Mouse (Mus musculus) cerebellum, postnatal 4 days (tissue): Measurements from ENCODE around the gene Msl1.
"Not testable (repeated sequence)": the region's sequence is repeated elsewhere in the genome, so short reads cannot be mapped to it uniquely, and the experiment has no call there.

Experiments used
- DNase-seq, 2 experiments: peaks; one replicate each; pipeline ENCODE4 v3.0.0; 2022; ENCODE audit warnings: low spot score in 2 of 2, mixed read lengths in 1 of 2

Gene Msl1

DNA sequence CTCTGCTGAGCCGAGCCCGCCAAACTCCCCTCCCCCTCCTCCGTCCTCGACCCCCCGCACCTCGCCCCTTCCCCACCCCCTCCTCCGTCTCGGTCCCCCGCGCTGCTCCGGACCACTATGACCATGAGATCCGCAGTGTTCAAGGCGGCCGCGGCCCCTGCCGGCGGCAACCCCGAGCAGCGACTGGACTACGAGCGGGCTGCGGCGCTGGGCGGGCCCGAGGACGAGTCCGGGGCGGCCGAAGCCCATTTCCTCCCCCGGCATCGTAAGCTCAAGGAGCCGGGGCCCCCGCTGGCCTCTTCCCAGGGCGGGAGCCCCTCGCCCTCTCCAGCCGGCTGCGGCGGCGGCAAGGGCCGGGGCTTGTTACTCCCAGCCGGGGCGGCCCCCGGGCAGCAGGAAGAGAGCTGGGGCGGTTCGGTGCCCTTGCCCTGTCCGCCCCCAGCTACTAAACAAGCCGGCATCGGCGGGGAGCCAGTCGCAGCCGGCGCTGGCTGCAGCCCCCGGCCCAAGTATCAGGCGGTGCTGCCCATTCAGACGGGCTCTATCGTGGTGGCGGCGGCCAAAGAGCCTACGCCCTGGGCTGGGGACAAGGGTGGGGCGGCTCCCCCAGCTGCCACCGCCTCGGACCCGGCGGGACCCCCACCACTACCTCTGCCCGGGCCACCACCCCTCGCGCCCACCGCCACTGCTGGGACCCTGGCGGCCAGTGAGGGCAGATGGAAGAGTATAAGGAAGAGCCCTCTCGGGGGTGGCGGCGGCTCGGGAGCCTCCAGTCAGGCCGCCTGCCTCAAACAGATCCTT is 598 bp downstream of the Msl1 start:
- DNase-seq, result peak in 1 of 2 experiments; percentile 60

DNA sequence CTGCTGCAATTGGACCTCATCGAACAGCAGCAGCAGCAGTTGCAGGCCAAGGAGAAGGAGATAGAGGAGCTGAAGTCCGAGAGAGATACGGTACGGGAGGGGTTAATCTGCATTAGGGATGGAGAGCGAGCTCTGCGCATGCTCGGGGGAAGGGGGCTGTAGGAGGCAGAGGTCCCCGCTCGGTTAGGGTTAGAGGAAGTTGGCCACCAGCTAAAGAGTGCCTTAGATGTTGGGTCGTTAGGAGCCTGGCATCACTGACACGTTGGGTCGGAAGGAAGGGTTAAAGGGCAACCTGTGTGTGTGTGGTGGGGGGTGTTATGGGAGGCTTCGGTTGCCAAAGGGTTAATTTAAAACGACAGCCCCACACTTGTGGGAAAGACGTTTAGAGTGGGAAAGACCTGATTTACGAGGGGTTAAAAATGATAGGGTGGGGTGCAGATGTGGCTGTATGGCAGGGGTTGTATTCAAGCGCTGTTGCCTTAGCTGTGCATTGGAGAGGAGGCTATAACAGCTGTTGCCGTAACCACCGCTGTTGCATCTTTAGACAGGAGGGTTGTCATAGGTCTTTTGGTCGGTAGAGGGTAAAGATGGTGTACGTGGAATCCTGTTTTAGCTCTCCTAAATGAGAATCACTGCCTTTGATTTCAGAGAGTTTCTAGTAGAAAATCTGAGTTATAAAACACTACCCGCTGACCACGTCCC is 1.4 kb downstream of the Msl1 start:
- DNase-seq, result peak in 1 of 2 experiments; percentile 74

DNA sequence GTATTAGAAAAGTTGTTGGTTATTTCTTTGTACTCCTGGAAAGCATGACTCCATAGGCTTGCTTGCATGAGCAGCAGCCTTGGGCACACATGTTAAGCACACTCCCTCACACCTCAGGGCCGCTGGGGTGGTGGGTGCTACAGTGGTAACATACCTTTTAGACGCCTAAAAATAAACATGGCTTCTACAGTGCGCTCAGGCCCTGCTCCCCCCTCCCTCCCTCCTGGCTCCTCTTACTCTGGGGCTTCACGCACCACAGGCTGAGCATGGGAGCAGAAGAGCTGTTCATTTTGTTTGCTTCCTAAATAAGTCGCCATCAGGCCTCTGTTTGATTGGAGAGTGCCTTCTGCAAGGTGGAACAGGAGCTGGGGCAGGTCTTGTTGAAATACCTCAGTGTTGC is 2.0 kb downstream of the Msl1 start:
- DNase-seq, result no peak

DNA sequence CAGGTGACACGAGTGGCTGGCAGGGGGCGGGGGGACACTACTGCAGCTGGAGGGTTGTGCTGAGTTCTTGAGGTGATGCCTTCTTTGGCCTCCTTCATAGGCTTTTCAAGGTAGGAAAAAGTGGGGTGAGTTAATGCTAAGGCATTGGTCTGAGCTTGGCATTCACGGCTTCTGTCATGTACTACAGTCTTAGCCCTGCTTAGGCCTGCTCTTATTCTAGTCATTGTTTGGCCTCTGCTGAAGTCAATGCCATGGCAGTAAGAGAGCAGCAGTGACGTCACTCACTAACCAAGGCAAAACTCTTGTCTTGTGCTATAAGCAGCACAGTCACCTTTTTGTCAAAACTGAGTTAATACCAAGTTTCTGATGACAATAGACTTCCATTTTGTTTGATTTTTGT is 2.6 kb downstream of the Msl1 start:
- DNase-seq, result no peak

DNA sequence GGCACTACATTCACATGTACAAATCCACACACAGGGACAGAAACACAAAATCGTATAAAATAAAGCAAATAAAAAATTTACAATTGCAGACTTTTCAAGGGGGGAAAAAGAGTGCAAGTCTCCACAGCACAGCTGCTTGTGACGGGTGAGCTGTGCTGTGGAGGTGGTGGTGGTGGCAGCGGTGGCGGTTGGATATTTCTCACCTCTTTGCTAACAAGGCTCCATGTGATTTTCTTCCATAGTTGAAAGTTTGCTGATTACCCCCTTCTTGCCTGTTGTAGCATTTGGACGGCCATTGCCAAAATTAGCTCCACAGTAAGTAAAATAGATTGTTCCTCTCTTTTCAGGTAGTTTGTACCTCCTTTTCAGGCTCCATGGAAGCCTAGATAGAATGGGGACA is 9.3 kb downstream of the Msl1 start, which contains the start of gene Casc3:
Gene Casc3, plus strand, starts transcription at position 301 of the 400 bp plus-strand sequence.
- no peak for DNase-seq

DNA sequence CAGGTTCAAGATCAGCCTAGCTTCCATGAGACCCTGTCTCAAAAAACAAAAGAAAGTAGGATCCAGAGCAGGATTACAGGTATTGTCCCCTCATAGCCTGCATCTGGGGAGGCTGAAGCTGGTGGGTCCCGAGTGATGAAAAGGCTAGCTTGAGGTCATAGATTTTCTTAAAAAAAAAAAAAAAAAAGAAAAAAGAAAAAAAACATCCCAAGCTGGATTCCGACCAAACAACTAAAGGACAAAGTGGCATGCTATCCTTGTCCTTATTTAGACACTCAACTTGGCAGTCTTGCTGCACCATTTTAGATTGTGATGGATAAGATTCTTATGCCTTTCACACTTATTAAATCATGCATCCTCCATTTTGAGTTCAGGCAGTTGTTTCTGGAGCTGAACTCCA is 13.1 kb downstream of the Msl1 start:
- DNase-seq, result no peak

DNA sequence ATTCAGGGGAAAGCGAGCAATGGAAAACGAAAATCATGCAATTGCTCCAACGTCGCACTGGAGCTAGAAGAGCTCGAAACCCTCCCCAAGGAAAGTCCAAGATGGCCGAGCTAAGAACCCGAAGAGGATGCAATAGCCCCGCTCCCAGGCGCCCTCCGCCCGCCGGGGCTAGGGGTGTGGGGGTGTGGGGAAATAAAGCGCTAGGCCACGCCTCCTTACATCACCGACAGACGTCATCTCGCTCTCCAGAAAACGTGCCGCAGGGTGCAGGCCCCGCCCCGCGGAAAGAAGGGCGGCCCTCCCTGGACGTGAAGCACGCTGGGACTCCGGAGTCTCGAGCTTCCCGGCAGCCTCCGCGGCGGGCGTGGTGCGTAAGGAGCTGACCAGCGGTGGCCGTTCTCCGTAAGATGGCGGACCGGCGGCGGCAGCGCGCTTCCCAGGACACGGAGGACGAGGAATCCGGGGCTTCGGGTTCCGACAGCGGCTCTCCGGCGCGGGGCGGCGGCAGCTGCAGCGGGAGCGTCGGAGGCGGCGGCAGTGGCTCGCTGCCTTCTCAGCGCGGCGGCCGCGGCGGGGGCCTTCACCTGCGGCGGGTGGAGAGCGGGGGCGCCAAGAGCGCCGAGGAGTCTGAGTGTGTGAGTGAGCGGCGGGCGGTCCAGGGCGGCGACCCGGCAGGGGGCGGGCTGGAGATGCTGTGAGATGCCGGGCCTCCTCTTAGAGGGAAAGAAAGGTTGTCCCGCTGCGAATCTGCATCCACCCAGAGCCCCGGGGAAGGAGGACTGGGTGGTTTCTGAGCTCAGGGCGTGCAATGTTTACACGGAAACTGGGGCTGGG is 14.4 kb downstream of the Msl1 start:
- DNase-seq, result peak; percentile 93 to 98

DNA sequence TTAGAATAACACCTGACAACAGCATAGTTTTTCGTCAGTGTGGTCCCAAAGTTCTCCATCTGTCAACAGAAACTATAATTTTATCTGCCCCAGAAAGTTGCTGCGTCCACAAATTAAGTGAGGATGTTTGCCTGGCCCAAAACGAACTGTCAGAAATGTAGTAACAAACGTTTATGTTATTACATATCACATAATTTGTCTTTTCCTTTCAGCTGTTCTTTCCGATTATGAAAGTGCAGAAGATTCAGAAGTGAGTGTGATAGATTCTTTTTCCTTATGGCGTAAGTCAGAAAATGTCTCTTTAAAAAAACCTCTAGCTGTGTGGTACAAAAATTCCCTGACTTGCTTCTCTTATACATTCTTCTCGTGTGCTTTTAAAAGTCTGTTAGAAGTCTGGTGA is 15.4 kb downstream of the Msl1 start:
- no peak for DNase-seq

DNA sequence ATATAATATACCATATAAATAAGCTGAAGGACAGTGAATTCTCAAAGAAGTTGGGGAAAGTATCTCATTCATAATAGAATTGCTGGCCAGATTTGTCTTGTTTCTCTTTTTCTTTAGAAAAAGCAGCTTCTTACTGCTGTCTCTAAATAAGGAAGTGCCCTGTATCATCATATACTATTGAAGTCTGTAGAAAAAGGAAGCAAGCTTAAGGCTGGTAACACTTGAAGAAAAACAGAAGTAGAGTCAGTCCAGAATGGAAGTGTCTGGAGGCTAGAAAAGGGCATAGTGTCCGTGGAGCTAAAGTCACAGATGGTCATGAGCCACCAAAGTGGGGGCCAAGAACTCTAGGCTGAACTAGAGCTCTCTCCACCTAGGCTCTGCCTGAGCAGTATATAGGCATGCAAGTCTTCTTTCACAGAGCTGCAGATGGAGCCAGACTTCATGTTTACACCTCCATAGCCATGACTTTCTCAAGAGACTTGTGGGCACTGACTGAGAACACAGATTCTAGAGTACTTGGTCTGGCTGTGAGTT is 21.5 kb downstream of the Msl1 start:
- DNase-seq, result no peak

DNA sequence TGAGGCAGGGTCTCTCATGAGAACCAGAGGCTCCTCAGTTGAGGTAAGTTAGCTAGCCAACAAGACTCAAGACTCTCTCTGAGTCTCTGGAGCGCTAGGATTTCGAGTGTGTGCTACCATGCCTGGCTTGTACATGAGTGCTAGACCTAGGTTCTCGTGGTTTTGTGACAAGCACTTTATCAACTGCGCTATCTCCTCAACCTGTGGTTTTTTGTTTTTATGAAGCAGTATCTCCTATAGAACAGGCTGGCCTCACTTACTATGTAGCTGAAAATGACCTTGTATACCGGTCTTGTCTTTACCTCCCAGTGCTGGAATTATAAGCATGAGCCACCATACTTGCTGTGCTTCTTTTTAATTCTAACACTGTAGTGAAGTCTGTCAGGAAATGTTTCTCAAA is 25.7 kb downstream of the Msl1 start:
- no peak for DNase-seq

DNA sequence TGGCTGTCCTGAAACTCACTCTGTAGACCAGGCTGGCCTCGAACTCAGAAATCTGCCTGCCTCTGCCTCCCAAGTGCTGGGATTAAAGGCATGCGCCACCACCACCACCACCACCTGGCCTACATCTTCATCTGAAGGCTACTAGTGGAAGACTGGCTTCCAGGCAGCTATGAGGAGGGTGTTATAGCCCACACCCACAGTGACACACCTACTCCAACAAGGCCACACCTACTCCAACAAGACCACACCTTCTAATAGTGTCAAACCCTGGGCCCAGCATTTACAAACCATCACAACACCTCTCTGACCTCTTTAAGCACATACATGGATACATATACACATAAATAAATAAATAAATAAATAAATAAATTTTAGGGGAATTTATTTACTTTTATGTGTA is 30.8 kb downstream of the Msl1 start:
- DNase-seq, result not testable (repeated sequence)

DNA sequence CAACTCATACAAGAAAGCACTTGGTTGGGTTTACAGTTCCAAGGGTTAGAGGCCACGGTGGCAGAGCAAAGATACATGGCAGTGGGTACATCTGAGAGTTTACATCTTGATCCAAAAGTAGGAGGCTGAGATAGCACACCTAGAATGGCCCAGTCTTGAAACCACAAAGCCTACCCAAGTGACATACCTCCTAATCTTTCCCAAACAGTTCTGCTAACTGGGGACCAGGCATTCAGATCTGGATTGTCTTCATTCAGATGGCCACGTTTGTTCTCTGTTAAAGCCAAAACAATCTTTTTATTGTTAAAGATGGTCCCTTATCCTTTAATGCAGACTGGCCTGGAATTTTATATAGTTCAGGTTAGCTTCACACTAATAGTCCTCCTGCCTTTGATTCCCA is 32.6 kb downstream of the Msl1 start:
- no peak for DNase-seq

DNA sequence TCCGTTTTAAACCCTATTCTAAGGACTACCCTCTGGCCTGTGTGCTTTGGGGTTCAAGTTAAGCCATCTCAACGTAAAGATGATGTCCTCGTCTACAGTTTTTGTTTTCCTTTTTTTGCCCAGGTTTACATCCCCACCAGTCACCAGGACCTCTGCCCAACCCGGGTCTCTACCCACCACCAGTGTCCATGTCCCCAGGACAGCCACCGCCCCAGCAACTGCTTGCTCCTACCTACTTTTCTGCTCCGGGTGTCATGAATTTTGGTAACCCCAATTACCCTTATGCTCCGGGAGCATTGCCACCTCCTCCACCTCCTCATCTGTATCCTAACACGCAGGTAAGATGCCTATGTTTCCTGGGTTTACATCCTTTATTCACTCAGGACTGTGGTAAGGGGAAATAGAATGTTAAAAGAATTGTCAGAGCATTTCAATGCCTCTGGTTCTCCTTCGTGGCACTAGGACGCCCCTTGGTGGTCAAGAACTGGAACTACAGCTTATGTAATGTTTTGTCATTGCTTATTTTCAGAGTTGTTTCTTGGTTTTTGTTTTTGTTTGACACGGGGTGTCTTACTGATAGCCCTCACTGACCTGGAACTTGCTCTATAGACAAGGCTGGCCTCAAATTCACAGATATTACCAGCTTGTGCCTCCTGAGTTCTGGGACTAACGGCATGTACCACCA is 33.9 kb downstream of the Msl1 start:
- DNase-seq, result no peak

DNA sequence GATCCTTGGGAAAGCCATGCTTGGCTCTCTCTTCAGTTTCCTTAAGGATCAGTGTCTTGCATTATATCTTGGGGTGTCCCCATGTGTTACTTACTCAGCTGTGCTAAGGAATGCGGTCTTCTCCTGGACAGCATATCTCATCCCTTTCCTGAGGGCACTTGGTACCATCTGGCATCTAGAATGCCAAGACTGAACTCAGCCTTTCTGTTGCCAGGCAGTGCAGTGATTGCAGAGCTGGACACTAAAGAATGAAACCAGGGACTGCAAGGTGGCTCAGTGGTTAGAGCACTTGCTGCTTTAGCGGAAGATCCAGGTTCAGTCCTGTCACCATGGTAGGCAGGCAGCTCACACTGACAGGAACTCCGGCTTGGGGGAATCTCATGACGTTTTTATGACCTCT is 34.6 kb downstream of the Msl1 start:
- no peak for DNase-seq

DNA sequence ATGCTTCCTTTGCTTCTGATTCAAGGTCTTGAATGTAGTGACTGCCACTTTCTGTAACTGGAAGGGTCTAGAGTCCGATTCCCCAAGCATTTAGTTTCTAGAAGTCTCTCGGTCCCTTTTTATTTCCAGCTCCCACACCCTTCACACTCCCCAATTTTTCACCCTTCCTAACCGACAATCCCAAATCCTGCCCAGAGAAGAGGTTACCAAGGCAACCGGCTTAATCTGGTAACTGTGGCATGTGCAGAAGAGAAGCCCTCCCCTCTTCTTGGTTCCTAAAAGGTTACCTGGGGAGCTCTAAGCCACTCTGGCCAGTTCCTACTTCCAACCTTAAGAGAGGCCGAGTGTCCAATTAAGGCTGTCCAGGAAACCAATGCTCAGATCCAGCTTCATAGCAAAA is 40.0 kb downstream of the Msl1 start:
- no peak for DNase-seq

DNA sequence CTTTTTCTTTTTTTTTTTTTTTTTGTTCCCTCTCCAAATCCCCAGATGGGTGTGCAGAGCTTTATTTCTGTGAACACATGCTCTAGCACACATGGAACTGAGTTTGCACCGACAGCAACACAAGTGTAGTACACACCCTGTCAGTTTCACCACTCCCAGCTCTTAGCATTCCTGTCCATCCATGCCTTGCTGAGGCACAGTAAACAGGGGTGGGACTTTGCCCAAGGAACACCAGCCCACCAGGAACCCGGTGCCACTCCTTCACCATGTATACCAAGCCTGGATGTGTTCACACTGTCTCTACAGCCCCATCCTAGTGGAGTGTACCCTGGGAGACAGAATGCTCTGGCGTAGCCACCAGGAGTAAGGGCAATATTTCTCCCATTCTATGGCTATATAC is 40.4 kb downstream of the Msl1 start:
- DNase-seq, result peak in 1 of 2 experiments; percentile 12

DNA sequence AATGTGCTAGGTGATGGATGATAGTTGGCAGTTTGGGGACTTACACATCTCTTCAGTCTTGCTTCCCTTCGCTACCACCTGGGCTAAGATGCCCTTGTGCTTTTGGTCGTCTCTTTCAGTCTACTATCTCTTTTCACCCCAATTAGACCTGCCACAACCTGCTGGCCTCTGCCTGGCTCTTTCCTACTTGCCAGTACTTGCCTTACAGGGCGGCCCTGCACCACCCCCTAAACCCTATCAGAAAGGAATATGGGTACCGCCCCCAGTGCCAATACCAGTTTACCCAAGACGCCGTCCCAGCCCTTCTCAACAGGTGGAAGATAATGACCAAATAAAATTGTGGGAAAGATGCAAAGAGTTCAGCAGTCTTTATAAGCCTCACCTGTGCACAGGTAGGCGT is 40.8 kb downstream of the Msl1 start:
- peak in 1 of 2 experiments; percentile 18 for DNase-seq

DNA sequence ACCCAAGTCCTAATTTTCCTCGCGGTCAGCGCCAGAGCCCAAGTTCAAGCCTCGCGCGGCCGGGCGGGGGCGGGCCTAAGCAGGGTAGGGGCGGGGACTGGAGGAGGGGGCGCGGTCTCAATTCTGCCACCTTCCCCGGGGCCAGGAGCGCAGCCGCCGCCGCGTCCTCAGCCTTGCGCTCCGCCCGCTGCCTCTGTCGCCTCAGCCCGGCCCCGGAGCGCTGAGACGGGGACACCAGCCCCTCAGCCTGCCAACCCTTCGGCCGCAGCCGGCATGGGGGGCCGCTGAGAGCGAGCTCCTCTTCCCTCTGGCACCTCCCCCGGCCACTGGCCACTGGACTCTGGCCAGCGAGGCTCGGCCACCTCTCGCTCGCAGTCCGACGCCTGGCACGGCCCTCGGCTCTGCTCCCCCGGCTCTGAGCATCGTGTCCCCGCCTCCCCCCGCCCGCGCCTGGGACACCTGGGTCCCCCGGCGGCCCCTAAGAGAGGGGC is 41.4 kb downstream of the Msl1 start, which contains the start of gene Rapgefl1:
Gene Rapgefl1, plus strand, starts transcription at position 135 of the 491 bp plus-strand sequence.
- peak; percentile 62 to 82 for DNase-seq

DNA sequence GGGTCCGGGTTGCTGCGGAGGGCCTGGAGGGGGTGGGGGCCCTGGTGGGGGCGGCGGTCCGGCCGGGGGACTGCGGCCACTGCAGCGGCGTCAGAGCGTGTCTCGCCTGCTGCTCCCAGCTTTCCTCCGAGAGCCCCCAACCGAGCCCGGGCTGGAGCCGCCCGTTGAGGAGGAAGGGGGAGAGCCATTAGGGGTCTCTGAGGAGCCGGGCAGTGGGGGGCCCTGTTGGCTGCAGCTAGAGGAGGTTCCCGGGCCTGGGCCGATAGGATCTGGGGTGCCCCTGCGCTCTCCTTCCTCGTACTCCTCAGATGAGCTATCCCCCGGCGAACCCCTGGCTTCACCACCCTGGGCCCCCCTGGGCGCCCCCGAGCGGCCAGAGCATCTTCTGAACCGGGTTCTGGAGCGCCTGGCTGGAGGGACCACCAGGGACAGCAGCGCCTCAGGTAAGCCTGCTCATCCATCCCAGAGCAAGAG is 42.0 kb downstream of the Msl1 start:
- DNase-seq, result no peak

DNA sequence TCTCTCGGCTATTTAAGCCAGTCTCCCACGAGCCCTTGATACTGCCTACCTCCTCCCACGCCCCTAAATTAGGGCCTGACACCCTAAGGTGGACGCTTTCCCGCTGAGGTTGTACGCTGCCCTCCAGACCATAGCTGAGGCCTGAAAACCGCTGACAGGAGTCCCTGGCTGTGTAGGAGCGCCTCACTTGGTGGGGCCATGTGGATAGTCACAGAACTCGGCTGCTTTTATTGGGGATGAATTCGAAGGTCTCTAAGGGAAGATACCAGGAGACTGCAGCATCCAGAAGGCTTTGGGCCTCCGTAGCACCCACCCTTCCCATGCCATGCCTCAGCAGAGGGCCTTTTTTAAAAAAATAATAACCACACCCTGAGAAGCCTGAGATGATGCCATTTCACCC is 42.6 kb downstream of the Msl1 start:
- DNase-seq, result peak in 1 of 2 experiments; percentile 17

DNA sequence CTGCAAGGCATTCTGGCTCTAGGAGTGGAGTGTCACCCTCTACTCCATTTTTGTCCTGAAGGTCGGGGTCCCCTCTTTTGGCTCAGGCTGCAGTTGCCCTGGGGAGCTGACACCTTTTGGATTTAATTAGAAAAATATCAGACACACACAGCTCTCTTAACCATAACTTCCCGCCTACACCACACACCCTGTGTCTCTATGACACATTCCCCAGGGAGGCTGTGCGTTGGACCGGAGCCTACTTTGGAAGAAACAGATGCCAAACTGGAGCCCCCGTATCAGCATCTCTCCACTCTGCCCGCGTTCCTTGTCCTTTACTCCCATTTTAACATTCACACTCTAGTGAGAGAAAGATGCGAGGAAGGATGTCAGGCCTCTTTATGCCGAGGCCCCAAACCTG is 43.2 kb downstream of the Msl1 start:
- DNase-seq, result no peak
